Mouse (Mus musculus): ENCODE results near the gene Pcgf2.

Pcgf2 gene

GRCm38 (mm10) chr11:97695712-97696401 lies 4.4 kb downstream of the Pcgf2 start:
- DNase-seq (ENCODE audit: low read depth) = no peak

- DNase-seq (ENCODE audit: low read depth) = no peak
These were observed 5.2 kb downstream of the Pcgf2 start for GRCm38 (mm10) chr11:97694921-97695711.

DNA sequence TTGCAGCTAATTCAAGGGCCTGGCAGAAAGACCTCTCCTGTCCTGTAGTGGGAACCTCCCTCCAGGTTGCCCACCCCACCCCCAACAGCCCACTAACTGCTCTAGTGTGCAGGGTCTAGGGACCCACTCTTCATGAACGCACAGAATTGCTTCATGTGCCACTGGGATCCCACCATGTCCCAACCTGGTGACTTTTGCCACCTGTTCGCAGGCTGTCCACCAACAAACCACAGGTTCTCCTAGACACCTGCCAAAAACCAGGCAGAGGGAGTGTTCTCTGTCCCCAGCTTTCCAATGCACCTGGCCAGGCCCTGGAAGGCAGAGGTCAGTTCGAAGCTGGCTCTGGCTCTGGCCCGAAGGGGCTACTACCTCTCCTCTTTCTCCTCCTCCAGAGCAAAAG lies 5.9 kb downstream of the Pcgf2 start:
- DNase-seq (ENCODE audit: low read depth) = no peak

- no peak for DNase-seq (ENCODE audit: low read depth)
These were observed 10.4 kb downstream of the Pcgf2 start for GRCm38 (mm10) chr11:97689861-97690260.

GRCm38 (mm10) chr11:97687061-97687460 lies 13.2 kb downstream of the Pcgf2 start:
- no peak for DNase-seq (ENCODE audit: low read depth)

DNA sequence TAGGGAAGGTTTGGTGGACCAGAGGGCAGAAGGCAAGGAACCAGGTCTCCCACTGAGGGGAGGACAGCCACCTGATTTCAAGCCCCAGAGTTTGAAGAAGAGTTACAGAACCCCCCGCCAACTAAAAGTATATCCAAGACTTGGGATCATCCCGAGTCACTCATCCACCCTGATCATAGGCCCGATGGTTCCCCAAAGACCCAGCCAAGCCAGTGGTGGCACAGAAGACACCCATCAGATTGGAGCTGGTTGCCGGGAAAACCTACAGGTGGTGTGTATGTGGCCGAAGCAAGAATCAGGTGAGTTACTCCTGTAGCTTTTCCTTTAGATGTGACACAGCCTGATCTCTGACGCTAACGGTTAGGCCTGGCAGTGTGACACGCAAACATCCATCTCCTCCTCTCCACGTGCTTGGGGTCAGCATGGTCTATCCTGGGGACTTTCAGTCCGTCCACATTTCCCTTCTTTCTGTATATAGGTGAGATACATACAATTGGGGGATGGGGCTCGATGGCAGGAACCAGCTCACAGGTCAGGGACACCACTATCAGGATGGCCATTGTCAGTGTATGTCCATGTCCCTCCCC lies 13.9 kb downstream of the Pcgf2 start:
- no peak for DNase-seq (ENCODE audit: low read depth)

- no peak for DNase-seq (ENCODE audit: low read depth)
These were observed 14.5 kb downstream of the Pcgf2 start, which contains the start of gene Cisd3 for GRCm38 (mm10) chr11:97685613-97686321. Cisd3 (plus strand) TSS chr11:97685826.

DNA sequence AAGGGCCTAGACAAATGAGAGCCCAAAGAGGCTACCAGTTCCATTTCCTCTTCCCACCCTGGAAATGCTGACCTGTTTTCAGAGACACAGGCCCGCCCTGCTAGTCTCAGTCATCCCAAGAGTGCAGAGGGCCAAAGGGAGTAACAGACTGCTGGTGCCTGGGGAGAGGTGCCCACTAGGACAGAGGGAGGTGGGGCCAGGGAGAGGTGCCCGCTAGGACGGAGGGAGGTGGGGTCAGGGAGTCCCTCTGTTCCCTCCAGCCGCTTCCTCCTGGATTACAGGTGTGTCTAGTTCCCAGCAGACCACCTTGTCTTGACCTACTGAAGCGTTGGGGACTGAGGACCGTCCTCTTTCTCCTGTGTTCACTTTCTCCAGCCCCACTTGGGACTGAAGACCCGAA lies 15.5 kb downstream of the Pcgf2 start:
- DNase-seq (ENCODE audit: low read depth) = no peak

GRCm38 (mm10) chr11:97684063-97684680 lies 16.1 kb downstream of the Pcgf2 start:
- no peak for DNase-seq (ENCODE audit: low read depth)

DNA sequence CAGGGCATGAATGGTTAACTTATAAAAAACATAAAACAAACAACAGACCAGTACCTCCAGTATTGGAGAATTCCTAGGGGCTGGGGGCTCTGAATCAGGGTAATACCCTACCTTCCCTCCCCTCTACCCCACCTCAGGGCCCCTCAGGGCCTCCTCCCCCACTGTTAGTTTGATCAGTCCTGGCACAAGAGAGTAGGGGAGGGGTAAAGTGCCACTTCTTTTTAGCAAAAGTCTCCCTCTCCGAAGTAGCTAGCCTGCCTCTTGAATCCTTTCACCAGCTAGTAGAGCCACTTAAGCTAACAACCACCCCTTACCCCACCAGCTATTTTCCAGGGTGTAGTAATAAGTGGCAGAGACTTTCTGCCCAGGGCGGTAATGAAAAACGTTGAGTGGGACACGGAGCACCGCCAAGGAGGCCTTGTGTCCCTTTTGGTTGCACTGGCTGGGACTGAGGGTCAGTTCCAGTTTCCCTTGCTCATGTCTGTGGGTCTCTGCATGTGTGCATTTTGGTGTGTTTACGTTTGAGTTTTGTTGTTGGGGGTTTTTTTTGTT lies 17.7 kb downstream of the Pcgf2 start:
- no peak for DNase-seq (ENCODE audit: low read depth)

- DNase-seq (ENCODE audit: low read depth) = no peak
These were observed 19.9 kb downstream of the Pcgf2 start for GRCm38 (mm10) chr11:97680430-97680829.

GRCm38 (mm10) chr11:97678301-97678700 lies 22.0 kb downstream of the Pcgf2 start:
- no peak for DNase-seq (ENCODE audit: low read depth)

- DNase-seq (ENCODE audit: low read depth) = no peak
These were observed 22.5 kb downstream of the Pcgf2 start for GRCm38 (mm10) chr11:97677842-97678241.

DNA sequence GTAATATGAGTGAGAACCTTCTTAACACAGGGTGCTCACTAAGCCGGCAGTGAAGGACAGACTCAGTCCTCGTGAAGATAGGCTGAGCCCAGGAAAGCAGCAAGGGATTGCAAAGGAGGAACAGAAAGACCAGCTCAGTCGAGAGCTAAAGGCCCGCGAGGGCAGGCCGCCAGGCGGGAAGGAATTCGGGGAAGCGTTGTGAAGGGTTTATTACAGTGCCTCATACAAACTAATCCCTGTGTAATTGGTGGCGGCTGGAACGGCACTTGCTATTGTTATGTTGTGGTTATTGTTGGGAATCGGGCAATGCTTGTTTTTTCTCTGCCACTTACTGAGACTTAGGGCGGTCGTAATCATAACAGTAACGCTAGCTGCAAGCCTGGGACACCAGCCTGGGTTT lies 22.9 kb downstream of the Pcgf2 start:
- DNase-seq (ENCODE audit: low read depth) = no peak

GRCm38 (mm10) chr11:97676050-97676754 lies 24.1 kb downstream of the Pcgf2 start:
- DNase-seq (ENCODE audit: low read depth) = no peak

GRCm38 (mm10) chr11:97673148-97673547 lies 27.1 kb downstream of the Pcgf2 start:
- no peak for DNase-seq (ENCODE audit: low read depth)

GRCm38 (mm10) chr11:97671177-97671527 lies 29.1 kb downstream of the Pcgf2 start:
- no peak for DNase-seq (ENCODE audit: low read depth)

DNA sequence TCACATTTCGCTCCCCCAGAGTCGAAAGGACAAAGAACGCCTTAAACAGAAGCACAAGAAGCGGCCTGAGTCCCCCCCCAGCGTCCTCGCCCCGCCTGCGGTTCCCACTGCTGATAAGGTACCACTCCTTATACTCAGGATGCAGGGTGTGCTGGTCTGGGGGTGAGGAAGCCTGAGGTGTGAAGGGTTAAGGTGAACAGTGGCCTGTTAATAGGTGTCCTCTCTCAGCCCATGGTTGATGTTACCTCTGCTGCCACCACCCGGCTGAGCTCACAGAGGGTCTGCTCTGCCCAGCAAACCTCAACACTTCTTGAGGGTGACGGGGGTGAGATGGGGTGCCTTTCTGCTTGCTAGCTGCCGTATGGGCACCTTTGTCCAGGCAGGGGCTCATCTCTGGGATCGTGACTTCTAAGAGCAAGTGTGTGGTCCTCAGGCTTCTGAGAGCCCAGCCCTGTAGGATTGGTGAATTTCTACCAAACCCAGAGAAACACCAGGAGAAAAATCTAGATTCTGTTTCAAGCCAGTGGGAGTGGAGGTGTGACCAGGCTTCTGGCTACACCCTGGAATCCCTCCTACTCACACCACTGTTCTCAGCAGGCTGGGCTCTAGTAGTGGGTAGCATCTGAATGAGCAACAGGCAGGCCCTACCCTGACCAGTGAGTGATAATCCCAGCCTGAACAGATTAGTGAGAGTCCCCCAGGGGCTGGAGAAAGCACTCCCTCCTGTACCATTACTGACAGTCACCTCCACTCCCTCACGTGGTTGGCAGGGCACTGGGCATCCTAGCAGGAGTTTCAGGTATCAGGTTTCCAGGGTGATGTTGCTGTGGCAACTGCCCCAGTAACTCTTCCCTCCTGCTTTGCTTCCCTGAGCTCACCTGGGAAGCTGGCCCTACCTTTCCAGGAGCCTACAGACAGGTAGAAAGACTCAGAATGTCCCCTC lies 29.8 kb downstream of the Pcgf2 start:
- DNase-seq (ENCODE audit: low read depth) = no peak

- DNase-seq (ENCODE audit: low read depth) = no peak
These were observed 30.5 kb downstream of the Pcgf2 start for GRCm38 (mm10) chr11:97669829-97670228.

DNA sequence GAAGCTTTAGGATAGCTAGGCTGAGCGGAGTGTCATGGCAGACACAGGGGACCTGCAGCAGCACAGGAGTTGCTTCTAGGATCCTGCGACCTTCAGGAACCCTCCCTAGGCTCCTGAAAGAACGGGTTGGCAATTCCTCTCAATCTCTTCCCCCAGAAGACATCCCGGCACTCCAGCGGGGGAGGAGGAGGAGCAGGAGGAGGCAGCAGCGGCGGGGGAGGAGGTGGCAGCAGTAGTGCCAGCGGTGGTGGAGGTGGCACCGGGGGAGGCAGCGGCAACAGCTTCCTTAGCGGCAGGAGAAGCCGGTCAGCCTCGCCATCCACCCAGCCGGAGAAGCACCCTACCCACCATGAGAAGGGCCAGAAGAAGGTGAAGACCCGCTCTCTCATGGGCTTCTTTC lies 31.0 kb downstream of the Pcgf2 start:
- DNase-seq (ENCODE audit: low read depth) = no peak

Data from c-Kit-positive CD71-positive TER-119-negative erythroid progenitor cells, embryonic 14.5 days (primary cell).